Comparison of ENCODE assay signal across 18 mouse cellular contexts in genomic region chr19:53801380-53801779, GRCm38 (mm10).
DNase-seq lines count a peak whose midpoint lies in the region; ATAC-seq and TF ChIP-seq lines count a peak whose summit lies in the region.
"Had no signal": no experiment of that assay in that cellular context is flagged by ENCODE, and none has a peak within 500 bp of the region (broad histone marks: within the 10 kb centered on the region; RNA-seq: fewer than 3 reads in every experiment).

No protein-coding gene starts in this region.

- no peak overlapping the region for H3K4me3 ChIP-seq in heart, embryonic 10.5 days
- H3K4me3 ChIP-seq in intestine, embryonic 16.5 days (ENCODE audit: low read length): no peak overlapping the region
- H3K4me3 ChIP-seq in intestine, embryonic 15.5 days (replicated peaks): no peak overlapping the region
- no peak overlapping the region for H3K4me3 ChIP-seq in small intestine, adult 2 months (ENCODE audit: low read depth, low read length)
- H3K4me3 ChIP-seq: forebrain, embryonic 13.5 days; stomach, embryonic 15.5 days had no signal

- H3K4me1 ChIP-seq in heart, embryonic 10.5 days: peaks cover 89% of the 10 kb centered on the region
- peaks cover 11% of the 10 kb centered on the region for H3K4me1 ChIP-seq in intestine, embryonic 16.5 days (ENCODE audit: control insufficient read depth, insufficient read depth, low read length)
- H3K4me1 ChIP-seq in intestine, embryonic 15.5 days (replicated peaks): peaks cover 8% of the 10 kb centered on the region; the same call in 1 of the 2 replicates
- peaks cover 24% of the 10 kb centered on the region for H3K4me1 ChIP-seq in small intestine, adult 2 months (ENCODE audit: control insufficient read depth, insufficient read depth, insufficient read length, low read length)
- H3K4me1 ChIP-seq: stomach, embryonic 15.5 days had no signal

- 63% methylated on average over 5 of the region's 5 CpGs for WGBS in heart, embryonic 10.5 days
- 64% methylated on average over 5 of the region's 5 CpGs for WGBS in intestine, embryonic 16.5 days
- WGBS in intestine, embryonic 15.5 days: 70% methylated on average over 5 of the region's 5 CpGs
- WGBS in small intestine, adult 2 months: 32% methylated on average over 5 of the region's 5 CpGs

- no peak for TF ChIP-seq POLR2A in small intestine, adult 2 months (IDR thresholded peaks at IDR 0.05; ENCODE audit: low read depth, low read length)

- DNase-seq in heart, embryonic 10.5 days (ENCODE audit: low spot score): no peak
- no peak for DNase-seq in heart, adult 9 months (ENCODE audit: low spot score in 2 of 2)
- DNase-seq in induced T-regulatory cell, adult 2 months (ENCODE audit: low read depth): peak; percentile 14
- DNase-seq in spleen, postnatal 10 days (ENCODE audit: low spot score in 2 of 2): no peak
- DNase-seq: adrenal gland, adult 8-10 months; cerebellum, adult 11 months; cerebellum, postnatal 14 days; kidney, adult 18-20 months; kidney, postnatal 14 days; lung, postnatal 10 days; spleen, adult 18-20 months had no signal

- no peak; the same call in 1 of the 2 replicates for ATAC-seq in intestine, embryonic 16.5 days
- ATAC-seq in intestine, embryonic 15.5 days: no peak
- ATAC-seq: forebrain, embryonic 13.5 days had no signal

- no peak overlapping the region for H3K9ac ChIP-seq in intestine, embryonic 16.5 days (ENCODE audit: low read depth, low read length)
- H3K9ac ChIP-seq in intestine, embryonic 15.5 days: no peak overlapping the region
- H3K9ac ChIP-seq: forebrain, embryonic 13.5 days; hindbrain, embryonic 14.5 days; stomach, embryonic 15.5 days had no signal

- TF ChIP-seq CTCF in small intestine, adult 2 months (IDR thresholded peaks at IDR 0.05; ENCODE audit: extremely low read depth, insufficient read length, insufficient replicate concordance, low read depth, low read length): no peak

- no peaks in the 10 kb centered on the region for H3K9me3 ChIP-seq in heart, embryonic 10.5 days
- no peaks in the 10 kb centered on the region for H3K9me3 ChIP-seq in intestine, embryonic 16.5 days (ENCODE audit: control insufficient read depth, low read length)
- H3K9me3 ChIP-seq in intestine, embryonic 15.5 days: no peaks in the 10 kb centered on the region
- H3K9me3 ChIP-seq: forebrain, embryonic 13.5 days; stomach, embryonic 15.5 days had no signal

- H3K27ac ChIP-seq in heart, embryonic 10.5 days: peak overlapping the region; percentile 84
- H3K27ac ChIP-seq in intestine, embryonic 16.5 days (ENCODE audit: low read length): 0 out of 2 replicates have a peak overlapping the region, but pooled peaks have one; percentile 9
- H3K27ac ChIP-seq in intestine, embryonic 15.5 days: no peak overlapping the region
- peak overlapping the region; percentile 90 for H3K27ac ChIP-seq in small intestine, adult 2 months (ENCODE audit: insufficient read depth, low read depth, low read length)
- H3K27ac ChIP-seq: forebrain, embryonic 13.5 days; hindbrain, embryonic 14.5 days; stomach, embryonic 15.5 days had no signal

- no peaks in the 10 kb centered on the region for H3K27me3 ChIP-seq in heart, embryonic 10.5 days (ENCODE audit: insufficient read depth, poor library complexity, severe bottlenecking)
- no peaks in the 10 kb centered on the region for H3K27me3 ChIP-seq in intestine, embryonic 16.5 days (replicated peaks; ENCODE audit: control insufficient read depth, insufficient read depth, low read length)
- H3K27me3 ChIP-seq in intestine, embryonic 15.5 days (replicated peaks): no peaks in the 10 kb centered on the region
- no peaks in the 10 kb centered on the region for H3K27me3 ChIP-seq in small intestine, adult 2 months (ENCODE audit: control insufficient read depth, insufficient read depth, low read length)
- H3K27me3 ChIP-seq: CH12.LX; forebrain, embryonic 13.5 days; stomach, embryonic 15.5 days had no signal

- no peak overlapping the region for H3K4me2 ChIP-seq in intestine, embryonic 16.5 days (ENCODE audit: low read depth, low read length)
- no peak overlapping the region for H3K4me2 ChIP-seq in intestine, embryonic 15.5 days (replicated peaks)
- H3K4me2 ChIP-seq: forebrain, embryonic 13.5 days; hindbrain, embryonic 14.5 days; stomach, embryonic 15.5 days had no signal

- H3K36me3 ChIP-seq in heart, embryonic 10.5 days: no peaks in the 10 kb centered on the region
- no peaks in the 10 kb centered on the region for H3K36me3 ChIP-seq in intestine, embryonic 16.5 days (ENCODE audit: control insufficient read depth, insufficient read depth, low read length)
- H3K36me3 ChIP-seq in intestine, embryonic 15.5 days: no peaks in the 10 kb centered on the region
- H3K36me3 ChIP-seq in small intestine, adult 2 months (ENCODE audit: control insufficient read depth, insufficient read depth, low read length): no peaks in the 10 kb centered on the region
- H3K36me3 ChIP-seq: stomach, embryonic 15.5 days had no signal
